Mouse (Mus musculus) neural tube, embryonic 14.5 days (tissue): ENCODE measurements around the gene Cnnm3. TPM values are rescaled to one million over a fixed set of nuclear protein-coding genes. Genes with fewer than 3 reads are reported as not detected.

Source experiments
- ATAC-seq: fragments of 200-750 bp; cut with Nextera tagmentation; 2 replicates; pipeline ENCODE4 v1.8.0; 2017; ENCODE audit warnings: low read depth, mild to moderate bottlenecking, moderate TSS enrichment, moderate library complexity
- H3K27ac ChIP-seq: fragments of 300-500 bp; sonication (generic); 2 replicates; pipeline ENCODE4 v1.5.1; 2014; ENCODE audit warnings: low read depth, mild to moderate bottlenecking, control low read depth, low read length, moderate library complexity, mixed read lengths
- H3K27me3 ChIP-seq: fragments of 300-500 bp; sonication (generic); 2 replicates; pipeline ENCODE4 v1.6.1; 2014; ENCODE audit warnings: low read length; ENCODE audit not compliant: control insufficient read depth, insufficient read depth
- H3K36me3 ChIP-seq: fragments of 300-500 bp; sonication (generic); 2 replicates; pipeline ENCODE4 v1.6.1; 2014; ENCODE audit warnings: low read length, mixed read lengths; ENCODE audit not compliant: control insufficient read depth, insufficient read depth
- H3K4me1 ChIP-seq: fragments of 300-500 bp; sonication (generic); 2 replicates; pipeline ENCODE4 v1.6.1; 2014; ENCODE audit warnings: low read length; ENCODE audit not compliant: control insufficient read depth, insufficient read depth
- H3K4me2 ChIP-seq: fragments of 300-500 bp; sonication (generic); 2 replicates; pipeline ENCODE4 v1.6.1; 2014; ENCODE audit warnings: mild to moderate bottlenecking, low read depth, low read length, control low read depth
- H3K4me3 ChIP-seq: fragments of 300-500 bp; sonication (generic); 2 replicates; pipeline ENCODE4 v1.5.1; 2014; ENCODE audit warnings: low read depth, low read length, control low read depth, mixed read lengths
- H3K9ac ChIP-seq: fragments of 300-500 bp; sonication (generic); replicated peaks from 2 replicates; pipeline ENCODE4 v1.6.1; 2014; ENCODE audit warnings: low read depth, mild to moderate bottlenecking, control low read depth, low read length, mixed read lengths
- H3K9me3 ChIP-seq: fragments of 300-500 bp; sonication (generic); 2 replicates; pipeline ENCODE4 v1.6.1; 2016; ENCODE audit warnings: low read length; ENCODE audit not compliant: control insufficient read depth
- WGBS: fragments of 180-500 bp; shearing (Covaris S2); extraction: QIAGEN DNeasy Blood & Tissue Kit; methylation state at CpG from one replicate; pipeline ENCODE4 v1.1.7; 2014; 5-methylcytosine and 5-hydroxymethylcytosine counted together
- microRNA-seq: library from miRNA; unstranded; fragments of <30 nt; microRNA quantifications from one replicate; pipeline ENCODE4, GENCODE M21; 2016
- polyA plus RNA-seq: library from polyadenylated mRNA; unstranded; fragments of >200 nt; fragmentation: Nextera tagmentation; extraction: Ambion mirVana; gene quantifications from 2 replicates; pipeline ENCODE4 v1.2.1, GENCODE M21; 2014

Gene Cnnm3
- polyA plus RNA-seq, 1 experiment from 2014 or later: 9.4 TPM

DNA sequence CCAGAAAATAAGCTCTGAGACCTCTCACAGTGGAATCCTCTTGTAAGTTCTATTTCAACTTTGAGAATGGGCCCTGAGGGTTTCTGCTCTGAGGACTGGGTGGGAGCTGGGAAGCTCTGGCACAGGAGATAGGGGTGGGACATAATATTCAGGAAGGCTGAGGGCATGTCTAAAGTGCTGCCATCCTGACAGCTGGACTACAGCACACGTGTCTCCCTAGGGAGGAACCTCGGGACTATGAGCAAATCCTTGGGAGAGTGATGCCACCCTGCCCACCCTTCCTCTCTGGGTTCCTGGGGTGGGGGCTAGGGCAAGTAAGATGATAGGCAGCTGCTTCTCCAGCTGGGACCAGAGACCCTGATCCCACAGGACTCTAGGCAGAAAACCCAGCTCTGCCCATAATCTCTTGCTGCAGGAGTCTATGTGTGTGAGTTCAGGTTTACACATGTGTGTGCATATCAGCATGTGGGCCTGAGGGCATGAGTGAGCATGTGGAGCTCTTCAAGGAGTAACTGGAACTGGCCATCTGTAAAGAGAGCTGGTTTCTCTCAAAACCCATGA, 60.6 kb downstream of the Cnnm3 start:
- ATAC-seq: no peak
- Histone ChIP-seq H3K36me3 (no peaks in the 10 kb centered on the region), H3K4me1 (no peaks in the 10 kb centered on the region), H3K4me3 (no peak overlapping the region), H3K27ac (no peak overlapping the region), H3K27me3 (no peaks in the 10 kb centered on the region), H3K9ac (no peak overlapping the region), H3K4me2 (no peak overlapping the region), H3K9me3 (no peaks in the 10 kb centered on the region)
- WGBS: 59% methylated on average over 2 of the region's 2 CpGs

DNA sequence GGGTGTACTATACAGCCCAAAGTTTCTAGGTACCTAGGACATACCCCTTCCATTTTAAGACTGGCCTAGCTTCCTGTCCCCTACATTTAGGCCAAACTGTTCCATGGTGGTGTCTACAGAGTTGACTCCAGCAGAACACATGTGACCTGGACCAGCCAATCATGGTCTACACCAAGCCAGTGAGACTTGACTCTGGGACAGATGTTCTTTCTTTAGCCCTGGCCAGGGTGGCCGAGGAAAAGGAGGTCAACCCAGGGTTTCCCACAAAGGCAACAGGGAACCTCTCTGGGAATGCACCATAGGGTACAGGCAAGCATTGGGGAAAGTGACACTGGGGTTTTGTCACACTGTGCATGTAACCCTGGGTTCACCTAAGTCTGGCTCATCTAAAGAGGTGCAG, 61.0 kb downstream of the Cnnm3 start:
- 71% methylated on average over 1 of the region's 1 CpGs for WGBS
- no peaks in the 10 kb centered on the region for H3K36me3 ChIP-seq
- no peak overlapping the region for H3K27ac ChIP-seq
- H3K4me2 ChIP-seq: no peak overlapping the region
- H3K9ac ChIP-seq: no peak overlapping the region
- H3K4me3 ChIP-seq: no peak overlapping the region
- no peaks in the 10 kb centered on the region for H3K9me3 ChIP-seq
- ATAC-seq: no peak
- no peaks in the 10 kb centered on the region for H3K4me1 ChIP-seq
- H3K27me3 ChIP-seq: no peaks in the 10 kb centered on the region

DNA sequence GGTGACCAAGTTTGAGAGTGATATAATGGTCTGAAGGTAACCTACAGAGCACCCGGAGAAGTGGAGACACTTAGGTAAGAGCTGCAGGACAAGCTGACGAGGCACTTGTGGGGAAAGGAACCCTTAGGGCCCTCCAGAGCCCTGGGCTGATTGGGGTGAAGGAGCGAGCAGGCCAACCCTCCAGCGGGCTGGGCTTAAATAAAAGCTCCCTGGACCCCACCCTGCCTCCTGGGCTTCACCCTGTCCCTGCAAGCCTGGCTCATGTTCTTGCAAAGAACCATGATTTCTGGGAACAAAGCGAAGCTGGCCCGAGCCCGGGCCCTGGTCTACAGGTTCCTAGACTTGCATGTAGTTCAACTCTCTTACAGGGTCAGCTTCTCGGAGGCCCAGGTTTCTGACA, 61.9 kb downstream of the Cnnm3 start:
- no peak overlapping the region for H3K27ac ChIP-seq
- WGBS: 87% methylated on average over 8 of the region's 8 CpGs

DNA sequence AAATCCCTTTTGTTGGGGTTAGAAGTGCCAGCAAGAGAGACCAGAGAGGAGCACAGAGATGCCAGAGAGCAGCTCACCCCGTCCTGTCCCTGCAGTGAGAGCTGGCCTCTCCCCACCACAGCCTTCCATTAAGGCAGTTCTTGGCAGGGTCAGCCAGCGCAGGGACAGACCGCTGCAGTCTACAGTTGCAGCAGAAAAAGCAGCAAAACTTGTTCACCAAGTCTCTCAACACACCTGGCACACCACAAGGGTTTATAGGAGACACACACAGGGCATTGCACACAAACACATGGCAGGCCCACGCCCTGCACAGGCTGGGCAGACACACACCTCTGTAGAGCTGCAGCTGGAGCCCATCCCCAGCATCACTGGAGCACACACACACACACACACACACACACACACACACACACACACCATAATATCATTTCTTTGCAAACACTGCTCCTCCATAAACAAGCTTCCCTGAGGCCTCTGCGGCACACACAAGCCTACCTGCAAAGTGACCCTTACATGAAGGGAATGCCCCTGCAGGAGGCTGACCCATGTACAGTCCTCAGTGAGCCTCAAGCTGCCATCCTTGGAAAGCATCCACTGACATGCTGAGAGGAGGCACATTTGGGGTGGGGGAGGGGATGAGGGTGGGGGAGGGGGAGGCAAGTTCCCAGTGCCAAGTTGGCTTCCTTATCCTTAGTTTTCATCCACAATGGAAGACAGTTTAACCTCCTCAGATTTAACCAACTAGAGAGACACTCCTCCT, 62.7 kb downstream of the Cnnm3 start:
- no peaks in the 10 kb centered on the region for H3K27me3 ChIP-seq
- H3K9ac ChIP-seq: no peak overlapping the region
- no peak overlapping the region for H3K4me3 ChIP-seq
- H3K9me3 ChIP-seq: no peaks in the 10 kb centered on the region
- no peak for ATAC-seq
- H3K27ac ChIP-seq: no peak overlapping the region
- H3K36me3 ChIP-seq: no peaks in the 10 kb centered on the region
- H3K4me2 ChIP-seq: no peak overlapping the region
- no peaks in the 10 kb centered on the region for H3K4me1 ChIP-seq
- WGBS: 88% methylated on average over 5 of the region's 5 CpGs

More for the DNA sequence above, 61.9 kb downstream of the Cnnm3 start:
- Histone ChIP-seq H3K27me3 (no peaks in the 10 kb centered on the region), H3K9me3 (no peaks in the 10 kb centered on the region), H3K9ac (no peak overlapping the region), H3K4me1 (no peaks in the 10 kb centered on the region), H3K36me3 (no peaks in the 10 kb centered on the region), H3K4me2 (no peak overlapping the region), H3K4me3 (no peak overlapping the region)
- ATAC-seq: no peak

DNA sequence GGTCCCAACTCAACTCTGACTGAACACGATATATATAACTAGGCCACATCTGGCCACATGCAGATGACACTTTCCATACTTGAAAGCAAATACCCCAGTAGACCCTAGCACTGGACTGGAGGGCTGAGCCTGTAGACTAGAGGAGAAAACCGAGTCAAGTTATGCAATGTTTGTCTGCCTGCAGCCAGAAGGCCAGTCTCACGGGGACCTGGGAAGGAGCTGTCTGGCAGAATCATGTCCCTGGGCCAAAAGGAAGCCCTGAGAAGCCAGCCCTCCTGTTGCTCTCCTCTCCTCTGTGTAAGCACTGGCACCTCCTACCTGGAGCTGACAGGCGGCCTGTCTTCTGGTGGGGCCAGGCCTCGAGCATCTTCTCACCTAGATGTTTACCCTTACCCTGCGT, 63.7 kb downstream of the Cnnm3 start:
- H3K4me3 ChIP-seq: no peak overlapping the region
- no peaks in the 10 kb centered on the region for H3K9me3 ChIP-seq
- ATAC-seq: no peak
- H3K27ac ChIP-seq: no peak overlapping the region
- H3K36me3 ChIP-seq: no peaks in the 10 kb centered on the region
- H3K4me1 ChIP-seq: peaks cover 8% of the 10 kb centered on the region
- no peaks in the 10 kb centered on the region for H3K27me3 ChIP-seq
- 75% methylated on average over 6 of the region's 6 CpGs for WGBS
- H3K4me2 ChIP-seq: no peak overlapping the region
- H3K9ac ChIP-seq: no peak overlapping the region

DNA sequence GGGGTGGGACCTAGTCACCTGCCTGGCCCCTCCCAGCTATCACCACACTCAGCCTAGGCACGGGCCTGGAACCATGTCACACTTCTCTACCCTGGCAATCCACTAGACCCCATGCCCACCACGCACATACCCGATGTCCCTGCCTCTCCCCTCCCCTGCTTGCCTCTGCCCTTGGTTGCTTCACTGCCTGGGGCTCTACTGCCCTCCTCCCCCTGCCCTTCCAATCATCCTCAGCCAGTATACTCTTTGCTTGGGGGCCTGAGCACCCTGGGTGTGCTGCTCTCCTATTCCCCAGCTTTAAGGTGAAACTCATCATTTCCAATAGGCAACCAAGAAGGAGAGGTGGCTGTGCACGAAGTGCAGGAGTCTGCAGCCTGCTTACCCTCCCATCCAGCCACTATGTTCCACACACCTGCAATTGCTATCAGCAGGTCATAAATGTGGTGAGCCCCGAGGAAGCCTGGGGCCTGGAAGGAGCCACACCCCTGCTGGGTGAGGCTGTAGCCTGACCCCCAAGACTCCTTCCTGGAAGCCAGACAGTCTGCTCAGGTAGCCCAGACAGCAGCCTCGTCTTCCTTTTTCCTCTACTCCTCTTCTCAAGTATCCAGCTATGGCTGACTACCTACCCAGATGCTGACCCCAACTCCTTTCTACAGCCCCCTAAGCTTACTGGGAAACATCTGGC, 65.5 kb downstream of the Cnnm3 start:
- Histone ChIP-seq H3K4me1 (peaks cover 17% of the 10 kb centered on the region), H3K27me3 (no peaks in the 10 kb centered on the region), H3K36me3 (no peaks in the 10 kb centered on the region), H3K4me3 (no peak overlapping the region), H3K9ac (no peak overlapping the region), H3K27ac (no peak overlapping the region), H3K4me2 (no peak overlapping the region), H3K9me3 (no peaks in the 10 kb centered on the region)
- ATAC-seq: no peak
- WGBS: 65% methylated on average over 6 of the region's 6 CpGs

Small RNAs within 50 kb of the gene (microRNA-seq; reads per million reads assigned to microRNA genes)
- gene Gm47280: not detected

Other genes with a start within 250 kb of the Cnnm3 start
- 1.1 and 2.1 TPM in 2 replicates for gene Neurl3, start 237.2 kb upstream of the Cnnm3 start, polyA plus RNA-seq
- 2.5 and 4.3 TPM in 2 replicates for gene Arid5a, start 204.1 kb upstream of the Cnnm3 start, polyA plus RNA-seq
- 32.3 and 40.0 TPM in 2 replicates for gene Kansl3, start 142.7 kb upstream of the Cnnm3 start, polyA plus RNA-seq
- gene Fer1l5, start 139.6 kb upstream of the Cnnm3 start, polyA plus RNA-seq: 1.7 and 2.7 TPM in 2 replicates
- gene Lman2l, start 66.6 kb upstream of the Cnnm3 start, polyA plus RNA-seq: 46.2 and 49.3 TPM in 2 replicates
- 8.8 and 9.8 TPM in 2 replicates for gene Cnnm4, start 40.2 kb upstream of the Cnnm3 start, polyA plus RNA-seq
- 13.0 and 14.9 TPM in 2 replicates for gene Ankrd23, start 25.0 kb downstream of the Cnnm3 start, polyA plus RNA-seq
- 0.32 and 0.62 TPM in 2 replicates for gene Gm42417, start 27.6 kb downstream of the Cnnm3 start, polyA plus RNA-seq
- 26.6 and 34.5 TPM in 2 replicates for gene Ankrd39, start 35.6 kb downstream of the Cnnm3 start, polyA plus RNA-seq
- 4.0 and 5.2 TPM in 2 replicates for gene Sema4c, start 46.5 kb downstream of the Cnnm3 start, polyA plus RNA-seq
- not detected in 2 replicates for gene Fam178b, start 171.3 kb downstream of the Cnnm3 start, polyA plus RNA-seq
- 700 and 834 TPM in 2 replicates for gene Cox5b, start 179.6 kb downstream of the Cnnm3 start, polyA plus RNA-seq
- 0.40 and 0.92 TPM in 2 replicates for gene 4933424G06Rik, start 198.3 kb downstream of the Cnnm3 start, polyA plus RNA-seq
- gene Actr1b, start 202.6 kb downstream of the Cnnm3 start, polyA plus RNA-seq: 103 and 117 TPM in 2 replicates
- 1.5 and 2.6 TPM in 2 replicates for gene Zap70, start 249.9 kb downstream of the Cnnm3 start, polyA plus RNA-seq